ENCODE assay signal across 18 mouse cellular contexts in the genomic region with DNA sequence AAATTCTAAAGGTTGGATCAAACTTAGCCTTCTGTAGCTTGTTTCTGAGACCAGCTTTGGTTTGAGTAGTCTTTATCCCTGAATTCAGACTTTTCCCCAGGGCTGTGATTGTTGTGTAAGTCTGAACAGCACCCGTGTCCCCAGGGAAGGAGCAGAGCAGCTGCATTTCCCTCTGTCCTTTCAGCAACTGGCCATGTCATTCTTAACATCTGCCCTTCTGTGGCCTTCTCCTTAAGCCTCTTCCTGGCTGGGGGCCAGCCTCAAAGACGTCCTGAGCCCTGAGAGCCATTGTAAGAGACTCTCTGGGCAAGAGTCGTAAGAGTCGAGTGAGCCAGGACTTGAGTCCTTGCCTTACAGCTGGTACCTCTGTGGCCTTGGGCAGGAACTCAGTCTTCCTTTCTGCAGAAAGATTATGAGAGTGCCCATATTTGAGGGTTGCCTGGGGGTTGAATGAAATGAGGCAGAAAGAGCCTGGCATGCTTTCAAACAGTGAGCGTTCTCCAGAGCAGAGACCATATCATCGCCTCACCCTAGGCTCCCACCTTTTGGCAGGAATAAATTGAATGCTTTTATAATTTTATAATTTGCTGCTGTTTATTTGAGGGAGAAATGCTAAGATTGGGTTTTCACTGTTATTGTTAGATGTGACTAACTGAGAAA. TPM values are rescaled to one million over a fixed set of nuclear protein-coding genes. Genes with fewer than 3 reads are reported as not detected.
DNase-seq lines count a peak whose midpoint lies in the region; ATAC-seq and TF ChIP-seq lines count a peak whose summit lies in the region.
"Had no signal": no experiment of that assay in that cellular context is flagged by ENCODE, and none has a peak within 500 bp of the region (broad histone marks: within the 10 kb centered on the region; RNA-seq: fewer than 3 reads in every experiment).

No protein-coding gene starts in this region.

- CTCF ChIA-PET in Patski (lab: Charles Lee): no interaction called here

- TF ChIP-seq CTCF in Patski (IDR thresholded peaks at IDR 0.05): no peak

- H3K4me2 ChIP-seq in embryonic facial prominence, embryonic 14.5 days (ENCODE audit: low read depth, low read length): no peak overlapping the region
- H3K4me2 ChIP-seq: limb, embryonic 12.5 days; liver, embryonic 15.5 days had no signal

- intact Hi-C loops in left cerebral cortex, postnatal 4 days (cut with DNase I): no loop called here
- intact Hi-C loops in left cerebral cortex, postnatal 25 days (cut with DNase I): no loop called here

- no peaks in the 10 kb centered on the region for H3K27me3 ChIP-seq in embryonic facial prominence, embryonic 14.5 days (replicated peaks; ENCODE audit: control insufficient read depth, insufficient read depth, low read length)
- no peaks in the 10 kb centered on the region for H3K27me3 ChIP-seq in embryonic facial prominence, embryonic 10.5 days (replicated peaks; ENCODE audit: low read depth, poor library complexity, severe bottlenecking)
- H3K27me3 ChIP-seq in Patski: no peaks in the 10 kb centered on the region
- H3K27me3 ChIP-seq: limb, embryonic 12.5 days; liver, embryonic 15.5 days had no signal

- ATAC-seq in embryonic facial prominence, embryonic 14.5 days (ENCODE audit: low read depth): no peak
- ATAC-seq in Patski: peak; percentile 60
- ATAC-seq: inflammation-experienced regulatory T-cells, adult 6 months had no signal

- peaks cover 66% of the 10 kb centered on the region for H3K36me3 ChIP-seq in embryonic facial prominence, embryonic 14.5 days (ENCODE audit: control insufficient read depth, insufficient read depth, low read length)
- H3K36me3 ChIP-seq in embryonic facial prominence, embryonic 10.5 days (replicated peaks): peaks cover 79% of the 10 kb centered on the region

- WGBS in embryonic facial prominence, embryonic 14.5 days: 74% methylated on average over 6 of the region's 6 CpGs
- WGBS in embryonic facial prominence, embryonic 10.5 days: 84% methylated on average over 6 of the region's 6 CpGs

- DNase-seq in embryonic facial prominence, embryonic 14.5 days (ENCODE audit: low spot score): peak; percentile 64
- no peak for DNase-seq in embryonic facial prominence, embryonic 10.5 days (ENCODE audit: low spot score)
- peak; percentile 52 for DNase-seq in left cerebral cortex, postnatal 4 days
- DNase-seq in left cerebral cortex, adult 8-10 months (ENCODE audit: low spot score in 2 of 2): no peak
- DNase-seq in Patski (ENCODE audit: low read depth, low spot score): peak; percentile 42
- peak; percentile 32 for DNase-seq in gastrocnemius, postnatal 25 days
- no peak for DNase-seq in left cerebral cortex, postnatal 25 days (ENCODE audit: low spot score in 2 of 2)
- DNase-seq: cerebellum, adult 9-11 months; kidney, adult 9 months; layer of hippocampus, postnatal 36 days; right cerebral cortex, postnatal 4 days; thymus, adult 2 months had no signal

- no peak overlapping the region for H3K9ac ChIP-seq in embryonic facial prominence, embryonic 14.5 days (ENCODE audit: low read depth, low read length)
- H3K9ac ChIP-seq: limb, embryonic 12.5 days; liver, embryonic 15.5 days had no signal

- no peak overlapping the region for H3K4me3 ChIP-seq in embryonic facial prominence, embryonic 14.5 days (ENCODE audit: low read depth, low read length)
- no peak overlapping the region for H3K4me3 ChIP-seq in embryonic facial prominence, embryonic 10.5 days
- H3K4me3 ChIP-seq: limb, embryonic 12.5 days; liver, embryonic 15.5 days had no signal

- no peak overlapping the region for H3K27ac ChIP-seq in embryonic facial prominence, embryonic 14.5 days (replicated peaks; ENCODE audit: low read depth, low read length)
- no peak overlapping the region for H3K27ac ChIP-seq in embryonic facial prominence, embryonic 10.5 days (replicated peaks)
- H3K27ac ChIP-seq: limb, embryonic 12.5 days; liver, embryonic 15.5 days had no signal

- no peaks in the 10 kb centered on the region for H3K9me3 ChIP-seq in embryonic facial prominence, embryonic 14.5 days (ENCODE audit: control insufficient read depth, low read length)
- no peaks in the 10 kb centered on the region for H3K9me3 ChIP-seq in embryonic facial prominence, embryonic 10.5 days
- H3K9me3 ChIP-seq: limb, embryonic 12.5 days; liver, embryonic 15.5 days had no signal

- POLR2A ChIA-PET in Patski (lab: Charles Lee): interaction anchor here (0.6 kb wide), 1 partner anchor 37 kb away, joined by 4 read pairs; no protein-coding TSS in a partner anchor

- in situ Hi-C loops in Patski (cut with MboI; ENCODE audit: low pct_unique_long_range_greater_than_20kb): no loop called here

- H3K4me1 ChIP-seq in embryonic facial prominence, embryonic 14.5 days (ENCODE audit: control insufficient read depth, insufficient read depth, low read length): no peaks in the 10 kb centered on the region
- H3K4me1 ChIP-seq in embryonic facial prominence, embryonic 10.5 days: no peaks in the 10 kb centered on the region
- H3K4me1 ChIP-seq: limb, embryonic 12.5 days; liver, embryonic 15.5 days had no signal

RNA-seq across cellular contexts. Expression of gene Barhl1, which starts 33.5 kb away (rescaled TPM):
- polyA plus RNA-seq in embryonic facial prominence, embryonic 14.5 days (2014; fragmentation: Nextera tagmentation; extraction: Ambion mirVana): 0.11 TPM in 1 of 2 replicates, not detected in the other
- 1.2 and 1.4 TPM in 2 replicates for polyA plus RNA-seq in embryonic facial prominence, embryonic 10.5 days (2016; fragmentation: Nextera tagmentation; extraction: Ambion mirVana)
- under 1 TPM; 0.20 to 0.34 TPM for total RNA-seq in left cerebral cortex, postnatal 4 days (2021)
- total RNA-seq in left cerebral cortex, adult 8-10 months (2022): under 1 TPM in 2 of 4 experiments, not detected in 2; 0.14 to 0.55 TPM
- 0.04 TPM for polyA plus RNA-seq in Patski (2021)
- total RNA-seq in gastrocnemius, postnatal 25 days (2021): not detected
- not detected for total RNA-seq in left cerebral cortex, postnatal 25 days (2021)
- total RNA-seq: adrenal gland, adult 18-20 months; gastrocnemius, postnatal 4 days; layer of hippocampus, postnatal 36 days had no signal
- polyA plus RNA-seq: heart, postnatal 0 days; inflammation-experienced regulatory T-cells, adult 6 months; limb, embryonic 12.5 days; liver, embryonic 15.5 days had no signal

RNA-seq across cellular contexts. Expression of gene Ddx31, which starts 42.8 kb away (rescaled TPM):
- 12.7 and 13.3 TPM in 2 replicates for polyA plus RNA-seq in embryonic facial prominence, embryonic 14.5 days (2014; fragmentation: Nextera tagmentation; extraction: Ambion mirVana)
- polyA plus RNA-seq in embryonic facial prominence, embryonic 10.5 days (2016; fragmentation: Nextera tagmentation; extraction: Ambion mirVana): 21.8 and 23.6 TPM in 2 replicates
- 10 to 100 TPM; 13.0 to 13.4 TPM for total RNA-seq in left cerebral cortex, postnatal 4 days (2021)
- 1 to 10 TPM; 7.6 to 9.7 (median 8.7) TPM for total RNA-seq in left cerebral cortex, adult 8-10 months (2022)
- 10.5 TPM for polyA plus RNA-seq in Patski (2021)
- total RNA-seq in gastrocnemius, postnatal 25 days (2021): 1 to 10 TPM; 3.9 to 5.0 TPM
- total RNA-seq in left cerebral cortex, postnatal 25 days (2021): 1 to 10 TPM; 5.9 to 8.1 TPM

RNA-seq across cellular contexts. Expression of gene Gtf3c4, which starts 42.8 kb away (rescaled TPM):
- polyA plus RNA-seq in embryonic facial prominence, embryonic 14.5 days (2014; fragmentation: Nextera tagmentation; extraction: Ambion mirVana): 20.5 and 20.6 TPM in 2 replicates
- 23.8 and 24.1 TPM in 2 replicates for polyA plus RNA-seq in embryonic facial prominence, embryonic 10.5 days (2016; fragmentation: Nextera tagmentation; extraction: Ambion mirVana)
- 10 to 100 TPM; 46.9 to 52.2 TPM for total RNA-seq in left cerebral cortex, postnatal 4 days (2021)
- total RNA-seq in left cerebral cortex, adult 8-10 months (2022): 10 to 100 TPM; 32.2 to 36.3 (median 34.0) TPM
- 22.8 TPM for polyA plus RNA-seq in Patski (2021)
- 10 to 100 TPM; 13.7 to 14.1 TPM for total RNA-seq in gastrocnemius, postnatal 25 days (2021)
- 10 to 100 TPM; 34.5 to 39.2 TPM for total RNA-seq in left cerebral cortex, postnatal 25 days (2021)

Comparison
In these comparisons a context has a peak if more than half of its experiments do, and no peak if none do; other contexts are left out.
1. DNase-seq: peak in embryonic facial prominence, embryonic 14.5 days (single experiment), left cerebral cortex, postnatal 4 days (single experiment), Patski (single experiment) and gastrocnemius, postnatal 25 days (single experiment); none in embryonic facial prominence, embryonic 10.5 days (single experiment), left cerebral cortex, adult 8-10 months (0 of 2) and left cerebral cortex, postnatal 25 days (0 of 2).